Mouse (Mus musculus) erythroid progenitor cell, adult 5-6 weeks (primary cell): Measurements from ENCODE around the gene Fancg. TPM values are rescaled to one million over a fixed set of nuclear protein-coding genes. Genes with fewer than 3 reads are reported as not detected.

Experiments
- ATAC-seq: replicated peaks from 2 replicates; pipeline ENCODE4 v1.8.0; 2016; ENCODE audit warnings: moderate number of reproducible peaks, mild to moderate bottlenecking, moderate TSS enrichment, inconsistent platforms; ENCODE audit not compliant: poor library complexity, low FRiP score, severe bottlenecking
- total RNA-seq, 2 experiments: library from RNA; stranded (forward) in 1 of 2; stranded (reverse) in 1 of 2; fragments of 150-400 nt in 1 of 2; fragments of 186-747, 209-891 nt in 1 of 2; gene quantifications; 2 replicates each; pipeline versions ENCODE4 v1.2.3 to v1.2.4; 2015 to 2017; ENCODE audit warnings: low replicate concordance in 2 of 2

The Fancg gene
- total RNA-seq (2015; ENCODE audit: low replicate concordance) (12.6 and 20.2 TPM in 2 replicates), total RNA-seq (2017; ENCODE audit: low replicate concordance) (33.4 and 59.7 TPM in 2 replicates)

DNA sequence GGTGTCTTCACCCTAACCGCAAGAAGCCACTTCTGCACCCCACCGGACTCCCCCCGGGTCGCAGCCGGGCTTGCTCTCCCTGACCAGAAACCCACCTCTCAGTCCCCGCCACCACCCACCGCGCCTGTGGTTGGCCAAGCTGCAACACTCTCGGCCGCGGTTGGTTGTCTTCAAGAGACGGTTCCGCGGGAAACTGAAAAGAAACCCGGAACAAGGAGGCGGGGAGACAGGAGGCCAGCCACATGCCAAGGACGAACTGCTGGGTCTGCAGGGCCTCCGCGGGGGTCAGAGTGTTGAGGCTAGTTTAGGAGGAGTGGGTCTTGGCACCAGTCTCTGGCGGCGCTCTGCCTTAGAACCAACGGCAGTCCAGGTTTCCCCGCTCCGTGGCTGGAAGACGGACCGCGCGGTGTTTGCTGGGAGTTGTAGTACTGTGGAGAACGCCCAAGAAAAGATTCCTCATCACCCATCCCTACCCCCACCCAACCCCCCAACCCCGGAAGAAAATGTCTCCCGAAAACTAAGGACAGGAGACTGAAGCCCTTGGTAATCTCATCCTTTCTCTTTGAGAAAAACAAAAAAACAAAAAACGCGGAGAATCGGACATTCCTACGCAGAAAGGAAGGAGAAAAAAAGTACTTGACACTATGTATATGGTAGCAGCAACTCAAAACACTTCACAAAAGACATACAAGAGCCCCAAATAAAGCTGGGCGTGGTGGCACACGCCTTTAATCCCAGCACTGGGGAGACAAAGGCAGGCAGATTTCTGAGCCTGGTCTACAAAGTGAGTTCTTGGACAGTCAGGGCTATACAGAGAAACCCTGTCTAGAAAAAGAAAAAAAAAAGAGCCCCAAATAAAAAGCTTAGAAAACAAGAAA, at the start of gene Fancg:
Gene Fancg, minus strand, starts transcription at position 346 of the 878 bp plus-strand sequence.
- ATAC-seq, result peak; percentile 90

DNA sequence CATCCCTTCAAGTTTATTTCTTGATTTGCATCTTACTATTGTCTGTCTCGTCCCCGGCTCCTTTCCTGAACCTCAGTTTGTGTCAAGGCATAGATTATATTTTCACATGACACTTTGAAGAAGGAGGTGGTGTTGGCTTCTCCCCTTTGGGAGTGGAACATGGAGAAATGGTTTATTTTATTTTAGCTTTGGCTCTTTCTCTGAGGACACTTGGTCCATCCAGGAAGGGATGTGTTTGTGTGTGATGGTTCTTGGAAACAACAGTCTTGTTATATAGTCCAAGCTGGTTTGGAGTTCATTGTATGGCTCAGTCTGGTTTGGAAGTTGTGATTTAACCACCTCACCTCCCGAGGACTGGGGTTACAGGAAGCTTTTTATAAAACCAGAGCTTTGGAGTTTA, 49.4 kb upstream of the Fancg start:
- no peak for ATAC-seq

DNA sequence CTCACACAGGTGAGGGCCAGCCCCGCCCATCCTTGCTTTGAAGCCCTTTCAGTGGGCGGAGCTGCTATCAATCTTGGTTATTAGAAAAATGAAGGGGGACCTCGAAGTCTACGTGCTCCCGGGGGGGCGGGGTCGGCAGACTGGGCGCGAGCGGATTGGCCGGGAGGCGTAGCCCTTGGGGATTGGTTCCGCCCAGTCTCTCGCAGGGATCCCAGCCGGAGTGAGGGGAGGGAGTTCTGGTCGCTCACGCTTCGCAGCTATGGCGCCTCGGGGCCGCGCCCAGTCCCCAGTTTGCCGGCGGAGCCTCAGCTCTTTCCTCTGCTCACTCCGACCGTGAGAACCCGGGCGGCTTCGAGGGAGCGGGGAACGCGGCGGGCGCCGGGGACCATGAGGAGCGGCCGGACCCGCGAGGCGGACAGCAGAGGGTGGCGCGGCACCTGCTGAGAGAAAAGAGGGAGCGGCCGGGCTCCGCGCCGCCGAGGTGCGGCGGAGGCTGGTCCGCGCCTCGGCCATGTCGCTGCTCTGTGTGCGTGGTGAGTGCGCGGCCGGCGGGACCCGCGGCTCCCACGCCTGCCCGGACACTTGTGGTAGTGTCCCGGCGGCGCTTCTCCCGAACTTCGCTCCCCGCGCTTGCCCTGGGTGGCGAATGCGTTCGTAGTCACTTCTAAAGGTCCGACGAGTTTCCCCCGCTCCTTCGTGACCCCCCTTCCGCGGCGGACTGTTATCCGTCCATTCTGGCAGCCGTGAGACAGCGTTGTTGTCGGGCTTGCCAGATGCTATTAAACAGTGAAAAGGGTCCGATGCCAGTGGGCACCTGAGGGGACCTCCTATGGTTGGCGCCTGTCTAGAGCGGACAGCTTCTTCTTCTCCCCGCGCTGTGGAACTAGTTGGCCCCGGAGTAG, 48.7 kb upstream of the Fancg start, which contains the start of gene Unc13b:
Gene Unc13b, plus strand, starts transcription at position 201 of the 902 bp plus-strand sequence.
- peak; percentile 91 for ATAC-seq

DNA sequence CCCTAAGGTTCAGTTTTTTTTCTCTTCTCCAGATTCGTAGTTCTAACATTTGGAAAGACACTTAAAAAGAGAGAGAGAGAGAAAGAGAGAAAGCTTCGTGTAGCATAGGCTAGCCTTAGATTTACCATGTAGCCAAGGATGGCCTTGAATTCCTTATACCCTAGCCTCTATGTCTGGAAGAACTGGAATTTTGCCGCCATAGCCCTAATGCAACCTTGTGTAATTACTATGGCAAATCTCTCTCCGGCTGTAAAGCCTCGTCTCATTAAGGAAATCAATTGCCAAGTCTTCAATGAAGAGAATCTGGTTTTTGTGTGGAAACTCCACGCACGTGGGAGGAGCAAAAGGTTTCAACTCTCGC, 48.1 kb upstream of the Fancg start:
- ATAC-seq, result no peak

DNA sequence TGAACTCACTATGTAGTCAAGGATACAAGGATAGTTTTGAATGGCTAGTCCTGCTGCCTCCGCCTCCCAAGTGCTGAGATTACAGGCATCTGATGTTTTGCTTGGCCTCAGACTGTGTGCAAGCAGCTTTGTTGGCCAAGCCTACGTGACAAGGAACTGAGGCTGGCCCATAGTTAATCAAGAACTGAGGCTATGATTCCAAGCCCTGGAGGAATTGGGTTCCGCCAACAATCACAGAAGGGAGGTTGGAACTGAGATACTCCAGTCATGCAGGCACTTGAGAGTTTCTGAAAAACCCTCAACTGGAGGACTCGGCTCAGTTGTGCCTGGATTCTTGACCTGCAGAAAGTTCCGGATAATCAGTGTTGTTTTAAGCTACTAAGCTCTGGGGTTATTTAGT, 47.3 kb upstream of the Fancg start:
- no peak for ATAC-seq

DNA sequence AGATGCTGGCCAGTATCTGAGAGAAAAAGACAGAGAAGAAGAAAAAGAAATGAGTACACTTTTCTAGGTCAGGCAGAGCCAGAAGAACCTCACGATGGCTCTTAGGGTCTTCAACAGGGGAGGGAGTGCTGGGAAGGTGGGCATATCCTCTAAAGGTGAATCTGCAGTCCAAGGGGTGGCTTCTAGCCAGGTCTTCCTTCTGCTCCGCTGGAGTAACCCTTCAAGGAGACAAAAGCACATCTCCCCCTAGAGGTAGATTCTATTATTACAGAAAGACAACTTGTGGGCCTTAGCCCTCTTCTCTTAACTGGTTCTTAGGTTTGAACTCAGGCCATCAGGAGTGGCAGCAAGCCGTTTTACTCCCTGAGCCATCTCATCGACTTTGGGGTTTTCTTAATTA, 42.3 kb upstream of the Fancg start:
- peak; percentile 89 for ATAC-seq

DNA sequence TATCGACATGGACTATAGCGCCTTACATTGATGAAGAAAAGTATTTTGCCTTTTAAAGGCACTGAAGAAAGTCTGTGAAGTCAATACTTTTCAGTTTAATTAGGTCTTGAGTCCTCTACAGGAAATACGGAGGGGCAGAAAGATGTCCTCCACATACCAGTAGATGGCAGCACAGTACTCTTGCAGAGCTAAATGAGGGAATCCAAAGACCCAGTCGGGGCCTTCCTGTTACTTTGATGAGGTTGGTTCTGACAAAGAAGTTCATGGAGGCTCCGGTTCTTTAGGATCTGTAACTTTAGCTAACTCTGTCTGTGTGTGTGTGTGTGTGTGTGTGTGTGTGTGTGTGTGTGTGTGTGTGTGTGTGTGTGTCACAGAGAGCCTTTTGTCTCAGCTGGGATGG, 36.9 kb upstream of the Fancg start:
- ATAC-seq, result 0 out of 2 replicates have a peak, but pooled peaks have one; percentile 53

DNA sequence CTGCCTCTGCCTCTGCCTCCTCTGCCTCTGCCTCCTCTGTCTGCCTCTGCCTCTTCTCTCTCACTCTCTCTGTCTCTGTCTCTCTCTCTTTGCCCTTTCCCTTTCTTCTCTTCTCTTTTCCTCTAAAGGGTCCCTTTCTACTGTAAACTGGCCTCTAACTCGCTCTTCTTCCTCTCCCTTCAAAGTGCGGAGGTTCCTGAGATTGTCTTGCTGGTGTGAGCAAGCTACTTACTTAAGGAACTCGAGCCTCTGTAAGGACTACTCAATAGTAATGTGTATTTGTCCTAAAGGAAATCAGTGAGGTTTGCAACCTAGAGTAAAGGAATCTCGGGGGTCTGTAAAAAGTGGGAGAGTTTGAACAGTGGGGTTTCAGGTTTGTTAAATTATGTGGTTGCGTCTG, 36.3 kb upstream of the Fancg start:
- no peak for ATAC-seq

DNA sequence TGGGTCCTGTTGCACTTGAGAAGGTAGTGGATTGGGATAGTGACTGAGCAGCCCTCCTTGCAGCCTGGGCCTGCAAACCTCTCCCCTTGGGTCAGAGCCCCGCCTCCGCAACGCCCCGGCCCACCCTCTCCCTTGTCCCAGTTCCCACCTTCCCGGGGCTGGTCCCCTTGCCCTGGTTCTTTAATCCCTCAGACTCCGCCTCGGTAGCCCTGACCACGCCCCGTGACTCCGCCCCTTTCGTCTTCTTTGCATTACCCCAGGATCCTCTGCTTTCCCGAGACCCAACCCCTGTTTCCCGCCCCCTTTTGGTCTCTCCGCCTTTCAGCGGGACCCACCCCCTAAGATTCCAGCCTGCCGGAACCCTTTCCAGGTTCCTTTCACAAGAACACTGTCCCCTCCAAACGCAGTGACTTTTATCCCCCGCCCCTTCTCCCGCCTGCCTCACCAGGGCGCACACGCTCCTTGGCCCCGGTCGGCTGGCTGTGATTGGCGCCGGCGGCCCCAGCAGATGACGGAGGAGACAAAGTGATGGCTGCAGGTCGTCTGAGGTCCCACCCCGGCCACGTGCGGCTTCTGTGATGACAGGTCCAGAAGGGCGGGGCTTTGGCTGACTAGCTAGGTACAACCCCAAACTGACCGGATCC, 35.5 kb upstream of the Fancg start, which contains the start of gene Fam214b:
Gene Fam214b, minus strand, starts transcription at position 562 of the 644 bp plus-strand sequence.
- peak; percentile 84 for ATAC-seq

DNA sequence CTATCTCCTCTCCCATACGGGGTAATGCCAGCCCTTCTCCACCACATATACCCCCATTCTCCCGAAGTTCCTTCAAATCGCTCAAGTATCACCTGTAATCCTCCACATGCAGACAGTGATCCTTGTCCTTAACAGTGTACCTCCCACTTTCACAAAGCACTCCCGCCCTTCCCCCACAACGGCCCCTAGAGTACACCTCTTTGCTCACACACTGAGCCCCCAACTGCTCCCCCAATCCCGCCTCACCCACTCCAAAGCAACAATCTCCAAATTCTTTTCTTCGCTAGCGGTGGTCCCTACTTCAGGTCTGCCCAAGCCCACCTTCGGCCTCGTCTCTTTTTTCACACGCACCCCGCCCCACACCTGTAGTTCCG, 35.0 kb upstream of the Fancg start:
- no peak for ATAC-seq

DNA sequence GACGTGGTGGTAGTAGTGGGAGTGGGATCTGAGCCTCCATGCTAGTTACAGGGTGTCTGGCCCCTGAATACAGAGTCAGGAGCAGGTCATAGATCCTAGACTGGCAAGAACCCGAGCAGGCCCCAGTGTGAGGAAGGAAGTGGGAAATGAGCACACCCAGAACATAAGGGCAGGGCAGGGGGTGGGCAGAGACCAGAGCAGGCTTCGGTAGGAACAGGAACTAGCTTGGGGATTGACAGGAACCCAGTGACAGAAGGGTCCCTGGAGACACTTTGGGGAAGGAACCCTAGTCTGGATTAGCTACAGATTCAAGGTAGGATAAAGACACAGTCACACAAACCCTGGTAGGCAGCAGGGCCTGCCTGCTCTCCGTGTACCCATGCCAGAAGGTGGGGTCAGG, 34.4 kb upstream of the Fancg start:
- no peak for ATAC-seq

DNA sequence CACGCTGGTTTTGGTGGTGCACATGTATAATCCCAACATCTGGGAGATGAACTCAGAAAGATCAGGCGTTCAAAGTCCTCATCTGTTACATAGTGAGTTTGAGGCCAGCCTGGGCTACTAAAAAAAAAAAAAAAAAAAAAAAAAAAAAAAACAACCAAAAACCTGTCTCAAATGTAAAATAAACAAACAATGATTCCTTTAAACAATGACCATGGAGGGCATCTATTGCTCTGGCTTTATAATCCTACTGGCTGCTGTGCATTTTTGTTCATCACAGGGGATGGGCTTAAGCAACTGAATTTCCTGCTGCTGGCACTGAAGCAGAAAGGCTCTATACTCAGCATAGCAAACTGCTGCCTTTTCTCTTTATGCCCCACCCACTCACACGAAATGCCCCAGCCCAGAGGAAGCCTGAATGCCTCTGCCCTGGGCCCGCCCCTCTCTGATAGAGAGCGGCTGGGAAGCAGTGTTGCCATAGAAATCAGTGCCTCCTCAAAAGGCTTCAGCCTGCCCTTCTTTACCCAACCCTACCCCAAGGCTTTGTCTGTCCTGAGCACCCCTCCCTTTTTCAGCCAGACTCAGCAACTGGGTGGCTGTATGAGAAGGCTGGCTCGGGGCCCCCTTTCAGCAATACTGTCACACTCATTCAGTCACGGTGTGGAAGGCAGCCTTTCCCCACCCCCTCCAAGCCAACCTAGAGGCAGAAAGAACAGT, 33.5 kb upstream of the Fancg start:
- ATAC-seq, result no peak

DNA sequence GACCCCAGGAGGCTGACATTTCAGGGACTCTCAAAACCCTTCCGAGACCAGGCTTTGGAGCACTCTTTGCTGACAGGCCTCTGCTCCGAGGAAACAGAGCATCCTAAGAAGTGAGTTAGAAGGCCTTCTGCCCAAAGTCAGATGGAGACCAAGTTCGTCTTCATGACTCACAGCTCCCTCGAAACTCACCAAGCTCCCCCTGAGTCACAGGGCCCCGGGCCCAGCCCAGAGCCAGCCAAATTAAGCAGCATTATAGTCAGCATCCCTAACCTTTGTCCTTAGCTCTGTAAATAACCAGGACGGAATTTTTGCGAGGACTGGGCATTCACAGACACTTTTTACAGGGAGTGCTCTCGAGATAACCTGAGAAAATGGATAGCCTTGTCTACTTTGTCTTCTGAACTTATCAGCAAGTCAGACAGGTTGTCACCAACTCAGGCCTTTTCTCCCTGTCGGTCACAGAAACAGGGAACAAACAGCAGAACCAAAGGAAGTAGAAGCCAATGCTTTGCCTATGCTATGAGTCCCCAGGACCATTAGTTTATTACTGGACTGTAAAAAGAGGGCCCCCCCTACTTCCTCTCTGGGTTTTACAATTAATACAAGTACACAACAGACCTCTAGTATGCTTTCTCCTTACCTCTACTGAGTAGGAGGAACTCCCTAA, 30.7 kb upstream of the Fancg start:
- no peak for ATAC-seq

DNA sequence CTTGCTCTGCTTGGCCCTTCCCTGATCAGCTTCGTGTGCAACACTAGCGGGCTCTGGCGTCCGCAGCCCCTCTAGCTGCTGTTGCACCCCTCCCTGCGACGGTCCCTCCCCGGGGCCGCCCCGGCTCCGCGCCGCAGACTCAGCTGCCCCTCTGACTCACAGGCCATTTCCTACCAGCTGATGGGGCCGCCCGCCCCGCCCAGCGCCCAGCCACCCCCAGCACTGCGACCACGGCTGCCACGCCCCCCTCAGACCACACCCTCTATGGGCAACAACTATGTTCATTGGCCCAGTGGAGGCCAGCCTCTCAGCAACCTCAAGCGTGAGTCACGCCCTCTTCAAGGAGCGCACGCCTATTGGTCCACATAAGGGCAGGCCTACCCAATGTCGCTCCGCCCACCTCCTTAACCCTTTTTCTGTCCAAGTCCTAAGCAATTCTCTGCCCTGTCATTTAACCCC, 29.8 kb upstream of the Fancg start:
- peak; percentile 83 for ATAC-seq

DNA sequence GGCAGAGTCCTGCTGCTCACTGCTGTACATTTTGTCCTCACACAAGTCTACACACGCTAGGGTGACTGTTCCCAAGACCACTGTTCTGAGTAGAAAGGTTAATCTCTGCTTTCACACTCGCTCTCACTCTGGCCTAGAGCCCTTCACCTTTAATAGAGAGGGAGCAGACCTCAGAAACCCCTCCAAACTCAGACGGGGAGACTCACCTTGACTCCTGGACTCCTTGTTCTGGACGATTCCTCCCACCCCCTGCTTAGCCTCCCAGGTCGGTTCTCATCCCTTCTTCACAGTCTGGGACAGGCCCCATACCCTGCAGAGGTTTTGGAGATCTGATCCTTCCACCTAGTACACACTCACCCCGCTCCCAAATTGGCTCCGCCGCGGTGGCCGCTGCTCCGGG, 29.3 kb upstream of the Fancg start:
- ATAC-seq, result no peak

DNA sequence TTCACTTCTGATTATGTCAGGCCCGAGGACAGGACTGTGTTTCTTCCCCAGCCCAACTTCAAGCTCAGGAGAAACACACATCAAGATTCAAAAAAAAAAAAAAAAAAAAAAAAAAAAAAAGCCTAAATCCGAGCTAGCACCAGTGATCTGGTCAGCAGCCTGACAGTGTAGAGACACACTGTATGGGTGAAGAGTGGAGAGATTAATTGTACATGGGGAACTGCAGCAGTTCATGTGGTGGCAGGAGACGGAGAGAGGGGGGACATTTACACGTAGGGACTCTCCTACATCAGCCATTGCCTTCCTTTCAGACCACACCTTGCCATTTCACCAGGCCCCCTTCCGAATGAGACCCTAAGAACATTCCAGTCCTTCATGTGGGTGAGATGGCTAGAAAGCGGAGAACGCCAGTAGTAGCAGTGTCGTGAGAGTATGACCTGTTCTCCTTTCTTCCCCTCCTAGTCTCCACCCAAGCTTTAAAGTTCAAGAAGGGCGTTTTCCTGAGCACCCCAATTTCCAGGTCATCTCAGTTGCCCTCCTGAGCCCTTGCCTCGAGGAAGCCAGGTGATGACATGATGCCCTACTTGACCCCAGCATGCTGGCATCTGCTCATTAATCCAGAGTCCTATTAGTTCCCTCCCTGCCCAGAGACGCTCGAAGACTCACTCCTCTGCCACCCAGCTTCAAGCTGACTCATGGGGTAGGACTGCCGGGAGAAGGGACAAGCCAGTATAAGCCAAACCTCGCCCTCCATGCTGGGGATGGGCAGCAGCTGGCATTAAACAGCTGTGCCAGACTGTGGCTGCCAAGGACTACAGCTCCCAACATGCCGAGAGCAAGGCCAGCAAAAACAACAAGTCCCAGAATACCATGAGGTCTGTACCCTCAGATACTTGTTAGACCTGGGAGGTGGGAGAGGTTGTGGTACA, 28.5 kb upstream of the Fancg start:
- ATAC-seq, result peak; percentile 55

DNA sequence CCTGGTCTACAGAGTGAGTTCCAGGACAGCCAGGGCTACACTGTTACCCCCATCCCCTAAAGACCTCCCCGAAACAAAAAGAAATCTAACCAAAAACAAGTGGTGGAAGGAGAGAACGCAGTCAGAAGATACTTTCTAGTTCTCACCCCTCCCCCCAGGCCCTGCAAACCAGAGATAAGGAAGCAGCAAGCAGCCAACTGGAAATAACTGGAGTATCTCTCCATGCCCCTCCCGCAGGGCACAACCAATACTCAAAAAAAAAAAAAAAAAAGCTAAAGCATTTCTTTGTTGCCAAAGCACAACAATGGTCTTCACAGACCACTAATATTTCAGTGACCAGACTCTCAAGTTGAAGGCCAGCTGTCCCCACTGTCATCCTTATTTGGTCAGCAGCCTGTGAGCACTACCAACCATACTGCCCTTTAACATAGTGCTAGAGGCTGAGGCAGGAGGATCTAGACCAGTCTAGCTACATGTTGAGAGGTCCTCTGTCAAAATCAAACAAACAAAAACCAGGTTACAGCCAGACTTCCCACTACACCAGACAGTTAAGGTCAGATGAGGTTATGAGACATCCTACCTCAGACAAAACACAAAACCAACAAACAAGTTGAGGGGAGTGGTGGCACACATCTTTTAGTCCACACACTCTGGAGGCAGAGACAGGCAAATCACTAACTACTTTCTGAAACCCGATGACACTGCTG, 27.7 kb upstream of the Fancg start:
- ATAC-seq, result peak; percentile 76
